Mouse (Mus musculus) MEL (cell line): ENCODE data around the gene Tlcd2. TPM values are rescaled to one million over a fixed set of nuclear protein-coding genes. Genes with fewer than 3 reads are reported as not detected.

Experiments used
- DNase-seq: peaks from one replicate; pipeline ENCODE4 v3.0.0; 2011; ENCODE audit warnings: low read depth, low spot score
- H3K27ac ChIP-seq: 2 replicates; pipeline ENCODE4 v1.5.1; 2012; ENCODE audit warnings: low read depth, mild to moderate bottlenecking, control low read depth, low read length, moderate library complexity; ENCODE audit not compliant: control insufficient read depth
- H3K27me3 ChIP-seq, 2 experiments: fragments of 150-350 bp in 1 of 2; sonication (generic) in 1 of 2; 2 replicates each; pipeline ENCODE4 v1.6.1; 2012; ENCODE audit warnings: low read length in 2 of 2, mild to moderate bottlenecking in 2 of 2, improper control_type of control experiment in 1 of 2, moderate library complexity in 1 of 2; ENCODE audit not compliant: insufficient read depth in 2 of 2, control insufficient read depth in 1 of 2
- H3K36me3 ChIP-seq, 2 experiments: 2 replicates each; pipeline ENCODE4 v1.6.1; 2012 to 2014; ENCODE audit warnings: low read length in 2 of 2, improper control_type of control experiment in 1 of 2, inconsistent platforms in 1 of 2, mild to moderate bottlenecking in 1 of 2; ENCODE audit not compliant: insufficient read depth in 2 of 2, control insufficient read depth in 1 of 2
- H3K4me1 ChIP-seq, 2 experiments: fragments of 150-350 bp in 1 of 2; sonication (generic) in 1 of 2; 2 replicates each; pipeline ENCODE4 v1.6.1; 2012; ENCODE audit warnings: low read length in 2 of 2, improper control_type of control experiment in 1 of 2, mild to moderate bottlenecking in 1 of 2; ENCODE audit not compliant: insufficient read depth in 2 of 2, control insufficient read depth in 1 of 2
- H3K4me3 ChIP-seq, 2 experiments: fragments of 150-350 bp in 1 of 2; sonication (generic) in 1 of 2; 2 replicates each; pipeline ENCODE4 v1.5.1; 2012; ENCODE audit warnings: low read depth in 2 of 2, low read length in 2 of 2, mild to moderate bottlenecking in 2 of 2, moderate library complexity in 2 of 2, control low read depth in 1 of 2, improper control_type of control experiment in 1 of 2; ENCODE audit not compliant: control insufficient read depth in 1 of 2, insufficient read depth in 1 of 2
- H3K79me2 ChIP-seq: 2 replicates; pipeline ENCODE4 v1.6.1; 2012; ENCODE audit warnings: mild to moderate bottlenecking, low read length, moderate library complexity; ENCODE audit not compliant: control insufficient read depth, poor library complexity, insufficient read depth
- H3K9ac ChIP-seq: 2 replicates; pipeline ENCODE4 v1.6.1; 2012; ENCODE audit warnings: low read depth, mild to moderate bottlenecking, control low read depth, low read length, moderate library complexity; ENCODE audit not compliant: control insufficient read depth, poor library complexity, severe bottlenecking
- H3K9me3 ChIP-seq: fragments of 150-350 bp; sonication (generic); replicated peaks from 2 replicates; pipeline ENCODE4 v1.6.1; 2012; ENCODE audit warnings: mild to moderate bottlenecking, low read length, improper control_type of control experiment, moderate library complexity; ENCODE audit not compliant: insufficient read depth
- BHLHE40 ChIP-seq: IDR thresholded peaks from 2 replicates; pipeline ENCODE4 v1.6.1; 2012; ENCODE audit warnings: low read depth, mild to moderate bottlenecking, inconsistent platforms, low read length, improper control_type of control experiment, borderline replicate concordance
- CHD1 ChIP-seq: IDR thresholded peaks from 2 replicates; pipeline ENCODE4 v1.6.1; 2012; ENCODE audit warnings: low read depth, mild to moderate bottlenecking, inconsistent platforms, low read length, improper control_type of control experiment
- E2F4 ChIP-seq: IDR thresholded peaks from 2 replicates; pipeline ENCODE4 v1.6.1; 2011; ENCODE audit warnings: low read depth, low read length, improper control_type of control experiment, borderline replicate concordance
- ELF1 ChIP-seq: IDR thresholded peaks from 2 replicates; pipeline ENCODE4 v1.6.1; 2014; ENCODE audit warnings: low read depth, mild to moderate bottlenecking, inconsistent platforms, low read length, improper control_type of control experiment, moderate library complexity
- MAZ ChIP-seq: IDR thresholded peaks from 2 replicates; pipeline ENCODE4 v1.6.1; 2012; ENCODE audit warnings: low read depth, mild to moderate bottlenecking, inconsistent platforms, low read length, improper control_type of control experiment
- MEF2A ChIP-seq: IDR thresholded peaks from 2 replicates; pipeline ENCODE4 v1.6.1; 2014; ENCODE audit warnings: low read depth, mild to moderate bottlenecking, inconsistent platforms, low read length, improper control_type of control experiment; ENCODE audit not compliant: poor library complexity, insufficient replicate concordance, severe bottlenecking; ENCODE audit errors: extremely low read depth
- MYC ChIP-seq: IDR thresholded peaks from 2 replicates; pipeline ENCODE4 v1.6.1; 2011; ENCODE audit warnings: low read depth, mild to moderate bottlenecking, low read length, improper control_type of control experiment, moderate library complexity
- RCOR1 ChIP-seq: IDR thresholded peaks from 2 replicates; pipeline ENCODE4 v1.6.1; 2012; ENCODE audit warnings: low read depth, mild to moderate bottlenecking, inconsistent platforms, low read length, improper control_type of control experiment
- SMC3 ChIP-seq: IDR thresholded peaks from 2 replicates; pipeline ENCODE4 v1.6.1; 2011; ENCODE audit warnings: low read depth, low read length, improper control_type of control experiment
- UBTF ChIP-seq: IDR thresholded peaks from 2 replicates; pipeline ENCODE4 v1.6.1; 2012; ENCODE audit warnings: low read depth, mild to moderate bottlenecking, inconsistent platforms, low read length, improper control_type of control experiment, moderate library complexity, borderline replicate concordance; ENCODE audit not compliant: insufficient read depth
- ZC3H11A ChIP-seq: IDR thresholded peaks from 2 replicates; pipeline ENCODE4 v1.6.1; 2012; ENCODE audit warnings: low read depth, mild to moderate bottlenecking, inconsistent platforms, low read length, improper control_type of control experiment
- ZKSCAN1 ChIP-seq: IDR thresholded peaks from 2 replicates; pipeline ENCODE4 v1.6.1; 2012; ENCODE audit warnings: low read depth, mild to moderate bottlenecking, inconsistent platforms, low read length, improper control_type of control experiment, moderate library complexity
- polyA plus RNA-seq, 2 experiments: library from polyadenylated mRNA; stranded (reverse) in 1 of 2; unstranded in 1 of 2; fragments of >175 nt in 1 of 2; fragments of >200 nt in 1 of 2; gene quantifications; 2 replicates each; pipeline versions ENCODE4 v1.2.1 to v1.2.4; 2012; ENCODE audit warnings: low replicate concordance in 2 of 2, low read depth in 1 of 2; ENCODE audit not compliant: insufficient read length in 2 of 2, insufficient read depth in 1 of 2, missing spikeins in 1 of 2
- total RNA-seq: library from RNA; depleted of rRNA; stranded (reverse); fragments of 300-350 nt; gene quantifications from 2 replicates; pipeline ENCODE4 v1.2.3, GENCODE M21; 2012

Tlcd2 gene
- total and polyA plus RNA-seq, 3 experiments = 0.50 to 0.86 TPM; not detected in 1

DNA sequence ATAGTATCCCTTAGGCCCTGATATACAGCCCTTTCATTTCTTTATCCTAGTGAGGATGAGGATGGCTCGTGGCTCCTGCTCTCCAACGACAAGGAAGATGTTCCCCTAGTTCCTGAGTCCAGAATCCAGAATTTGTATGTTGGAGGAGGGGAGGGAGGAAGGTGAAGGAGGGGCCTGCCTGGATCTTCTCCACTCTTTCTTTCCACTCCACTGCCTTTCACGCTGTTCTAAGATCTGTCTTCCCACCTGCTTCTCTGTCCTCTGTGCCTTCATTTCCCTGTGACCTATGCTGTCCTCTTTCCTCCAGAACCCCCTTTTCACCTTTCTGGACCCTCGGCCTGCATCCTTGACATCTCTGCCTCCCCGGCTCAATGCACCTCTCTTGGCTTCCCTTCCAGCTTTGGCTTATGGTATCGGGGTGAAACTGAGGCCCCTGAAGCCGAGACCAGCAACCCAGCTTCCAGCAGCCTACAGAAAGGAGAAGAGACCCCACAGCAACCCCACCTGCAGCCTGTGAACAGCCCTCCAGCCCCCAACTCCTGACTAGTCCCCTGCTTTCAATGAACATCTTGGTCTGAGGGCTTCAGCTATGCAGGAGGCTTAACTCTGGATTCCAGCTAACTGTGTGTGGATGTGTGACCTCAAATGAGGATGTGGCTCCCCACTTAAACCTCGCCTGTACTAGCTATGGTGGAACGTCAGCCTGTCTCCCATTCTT, 50.9 kb downstream of the Tlcd2 start:
- H3K27me3 ChIP-seq = no peaks in the 10 kb centered on the region
- H3K9me3 ChIP-seq = no peaks in the 10 kb centered on the region
- no peak for DNase-seq
- no peak overlapping the region for H3K27ac ChIP-seq
- no peak overlapping the region for H3K9ac ChIP-seq
- H3K36me3 ChIP-seq = peaks cover 0 to 15% of the 10 kb centered on the region in 2 experiments; a peak in 2 of 4 replicates
- H3K4me1 ChIP-seq = no peaks in the 10 kb centered on the region
- H3K79me2 ChIP-seq = no peaks in the 10 kb centered on the region
- no peak overlapping the region for H3K4me3 ChIP-seq
- TF ChIP-seq MAZ = no peak
- no peak for TF ChIP-seq ZKSCAN1
- TF ChIP-seq ELF1 = no peak
- TF ChIP-seq RCOR1 = no peak
- no peak for TF ChIP-seq UBTF
- no peak for TF ChIP-seq CHD1

DNA sequence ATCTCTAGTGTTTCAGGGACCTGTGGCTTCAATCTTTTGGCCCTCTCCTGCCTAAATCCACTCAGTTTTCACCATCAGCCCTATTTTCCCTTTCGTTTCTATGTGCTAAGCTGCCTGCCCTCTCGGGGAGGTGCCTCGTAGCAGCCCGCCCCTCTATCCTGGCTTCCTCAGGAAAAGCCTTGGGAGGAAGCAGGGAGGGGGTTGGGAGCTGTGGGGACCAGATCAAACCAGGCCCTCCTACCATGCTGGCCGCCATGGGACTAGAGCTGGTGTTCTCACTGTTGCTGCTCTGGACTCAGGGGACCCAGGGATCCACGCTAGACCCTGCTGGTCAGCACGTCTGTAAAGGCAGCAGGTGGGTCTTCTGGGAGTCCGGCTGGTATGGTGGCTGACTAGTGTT, 51.8 kb downstream of the Tlcd2 start, which contains the start of gene Scarf1:
Gene Scarf1, plus strand, starts transcription at position 205 of the 400 bp plus-strand sequence.
- no peaks in the 10 kb centered on the region for H3K27me3 ChIP-seq
- H3K4me3 ChIP-seq = no peak within 1 kb of the TSS
- DNase-seq = no peak
- peaks cover 0 to 8% of the 10 kb centered on the region in 2 experiments; a peak in 2 of 4 replicates for H3K36me3 ChIP-seq
- no peak within 1 kb of the TSS for H3K9ac ChIP-seq
- no peaks in the 10 kb centered on the region for H3K79me2 ChIP-seq
- H3K4me1 ChIP-seq = no peaks in the 10 kb centered on the region
- TF ChIP-seq E2F4 (no peak), ZC3H11A (no peak)
- H3K9me3 ChIP-seq = no peaks in the 10 kb centered on the region
- no peak within 1 kb of the TSS for H3K27ac ChIP-seq

- no peak overlapping the region for H3K4me3 ChIP-seq
- TF ChIP-seq CHD1 = no peak
- no peak for TF ChIP-seq BHLHE40
- no peak for TF ChIP-seq ELF1
- no peak for TF ChIP-seq MYC
- no peak for TF ChIP-seq SMC3
- TF ChIP-seq MEF2A = no peak
Measured at GRCm38 (mm10) chr11:75515186-75515585, 53.7 kb downstream of the Tlcd2 start.

More at GRCm38 (mm10) chr11:75515186-75515585, 53.7 kb downstream of the Tlcd2 start:
- no peak for DNase-seq
- H3K36me3 ChIP-seq = no peaks in the 10 kb centered on the region
- H3K9me3 ChIP-seq = no peaks in the 10 kb centered on the region
- H3K27ac ChIP-seq = no peak overlapping the region
- no peaks in the 10 kb centered on the region for H3K79me2 ChIP-seq
- no peaks in the 10 kb centered on the region for H3K4me1 ChIP-seq
- no peaks in the 10 kb centered on the region for H3K27me3 ChIP-seq
- no peak overlapping the region for H3K9ac ChIP-seq
